Mouse (Mus musculus) heart, postnatal 0 days (tissue): ENCODE results near the gene Olfr1274-ps. TPM values are rescaled to one million over a fixed set of nuclear protein-coding genes. Genes with fewer than 3 reads are reported as not detected.
"Not testable (repeated sequence)": the region's sequence is repeated elsewhere in the genome, so short reads cannot be mapped to it uniquely, and the experiment has no call there.

Experiments
- ATAC-seq: fragments of 200-750 bp; cut with Nextera tagmentation; 2 replicates; pipeline ENCODE4 v1.8.0; 2017; ENCODE audit warnings: low read depth, moderate number of reproducible peaks, moderate library complexity; ENCODE audit not compliant: insufficient read depth
- DNase-seq: peaks from one replicate; pipeline ENCODE4 v3.0.0-alpha.2; 2016; ENCODE audit warnings: low spot score
- H3K27ac ChIP-seq: fragments of 300-500 bp; sonication (generic); 2 replicates; pipeline ENCODE4 v1.5.1; 2014; ENCODE audit warnings: low read depth, mild to moderate bottlenecking
- H3K27me3 ChIP-seq: fragments of 300-500 bp; sonication (generic); 2 replicates; pipeline ENCODE4 v1.6.1; 2014; ENCODE audit warnings: low read length, mixed read lengths; ENCODE audit not compliant: control insufficient read depth, insufficient read depth
- H3K36me3 ChIP-seq: fragments of 300-500 bp; sonication (generic); replicated peaks from 2 replicates; pipeline ENCODE4 v1.6.1; 2014; ENCODE audit warnings: low read length, mixed read lengths; ENCODE audit not compliant: control insufficient read depth, insufficient read depth
- H3K4me1 ChIP-seq: fragments of 300-500 bp; sonication (generic); 2 replicates; pipeline ENCODE4 v1.6.1; 2014; ENCODE audit warnings: antibody characterized with exemption; ENCODE audit not compliant: control insufficient read depth, insufficient read depth
- H3K4me2 ChIP-seq: fragments of 300-500 bp; sonication (generic); 2 replicates; pipeline ENCODE4 v1.6.1; 2014; ENCODE audit warnings: low read depth, mild to moderate bottlenecking, low read length, moderate library complexity
- H3K4me3 ChIP-seq: fragments of 300-500 bp; sonication (generic); 2 replicates; pipeline ENCODE4 v1.5.1; 2014; ENCODE audit warnings: low read depth, low read length
- H3K9ac ChIP-seq: fragments of 300-500 bp; sonication (generic); replicated peaks from 2 replicates; pipeline ENCODE4 v1.6.1; 2014; ENCODE audit warnings: low read depth, low read length, mixed read lengths
- H3K9me3 ChIP-seq: fragments of 300-500 bp; sonication (generic); replicated peaks from 2 replicates; pipeline ENCODE4 v1.6.1; 2016; ENCODE audit warnings: low read length; ENCODE audit not compliant: control insufficient read depth
- CTCF ChIP-seq: IDR thresholded peaks from 2 replicates; pipeline ENCODE4 v1.5.1; 2016; ENCODE audit warnings: antibody characterized with exemption, control low read depth, low read depth
- EP300 ChIP-seq: IDR thresholded peaks from 2 replicates; pipeline ENCODE4 v1.6.1; 2016; ENCODE audit warnings: antibody characterized with exemption, low read depth
- WGBS: fragments of 180-500 bp; shearing (Covaris S2); extraction: QIAGEN DNeasy Blood & Tissue Kit; methylation state at CpG from one replicate; pipeline ENCODE4 v1.1.7; 2014; 5-methylcytosine and 5-hydroxymethylcytosine counted together
- polyA plus RNA-seq: library from polyadenylated mRNA; unstranded; fragments of >200 nt; fragmentation: Nextera tagmentation; extraction: Ambion mirVana; gene quantifications from 2 replicates; pipeline ENCODE4 v1.2.1, GENCODE M21; 2015
- total RNA-seq: library from RNA; depleted of rRNA; stranded (reverse); fragments of >200 nt; gene quantifications from 2 replicates; pipeline ENCODE4 v1.2.3, GENCODE M21; 2014; ENCODE audit warnings: low replicate concordance

Olfr1274-ps gene
- total and polyA plus RNA-seq, 2 experiments from 2014 or later = not detected

GRCm38 (mm10) chr2:90428988-90429717, 30.7 kb downstream of the Olfr1274-ps start:
- H3K36me3 ChIP-seq, H3K9me3 ChIP-seq, H3K27me3 ChIP-seq, H3K4me2 ChIP-seq, H3K4me1 ChIP-seq, H3K27ac ChIP-seq, H3K9ac ChIP-seq, ATAC-seq, DNase-seq, H3K4me3 ChIP-seq: not testable (repeated sequence)
- WGBS = no CpG with 5 or more reads among the region's 11 CpGs

DNA sequence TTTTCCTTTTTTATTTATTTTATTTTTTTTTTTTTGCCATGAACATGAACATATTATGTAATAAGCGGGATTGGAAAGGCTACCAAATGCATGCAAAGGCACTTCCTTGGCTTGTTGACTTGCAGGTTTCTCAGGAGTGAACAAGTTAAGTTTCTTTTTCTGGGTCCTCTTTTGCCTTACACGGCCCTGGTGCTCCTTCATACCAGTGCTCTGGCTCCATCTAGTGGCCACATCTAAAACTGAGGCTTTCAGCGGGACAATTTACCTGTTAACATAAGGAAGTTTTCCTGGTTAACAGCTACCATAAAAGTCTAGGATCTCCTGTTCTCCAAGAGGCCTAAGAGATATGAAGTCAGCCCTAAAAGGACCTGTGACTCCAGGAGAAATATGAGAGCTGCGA, 31.3 kb downstream of the Olfr1274-ps start:
- H3K4me1 ChIP-seq, H3K27me3 ChIP-seq, H3K27ac ChIP-seq, DNase-seq, ATAC-seq, H3K4me3 ChIP-seq, H3K4me2 ChIP-seq, H3K9ac ChIP-seq, H3K36me3 ChIP-seq, H3K9me3 ChIP-seq: not testable (repeated sequence)
- no CpG with 5 or more reads among the region's 4 CpGs for WGBS

DNA sequence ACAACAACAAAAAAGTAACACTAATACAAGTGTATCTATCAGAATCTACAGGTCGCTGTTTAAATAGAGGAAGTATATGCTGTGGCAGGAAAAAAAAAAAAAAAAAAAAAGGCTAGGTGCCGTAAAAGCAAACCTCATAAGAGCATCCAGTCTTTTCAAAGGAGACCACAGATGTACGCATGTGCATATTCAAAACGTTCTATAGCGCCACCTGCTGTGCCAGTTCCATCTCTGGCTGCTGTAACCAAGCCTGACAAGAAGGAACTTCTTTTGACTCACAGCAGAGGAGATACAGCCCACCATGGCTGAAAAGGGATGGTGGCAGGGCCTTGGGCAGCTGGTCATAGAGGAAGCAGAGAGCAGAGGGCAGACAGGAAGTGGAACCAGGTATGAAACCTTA, 39.0 kb downstream of the Olfr1274-ps start:
- not testable (repeated sequence) for H3K4me3 ChIP-seq, DNase-seq, ATAC-seq, H3K36me3 ChIP-seq, H3K27ac ChIP-seq, H3K4me1 ChIP-seq, H3K4me2 ChIP-seq, H3K27me3 ChIP-seq, H3K9me3 ChIP-seq, H3K9ac ChIP-seq
- 81% methylated on average over 1 of the region's 5 CpGs for WGBS

GRCm38 (mm10) chr2:90440169-90440568, 41.7 kb downstream of the Olfr1274-ps start:
- H3K27ac ChIP-seq, H3K4me3 ChIP-seq, H3K9me3 ChIP-seq, H3K9ac ChIP-seq, ATAC-seq, H3K4me2 ChIP-seq, H3K36me3 ChIP-seq, H3K27me3 ChIP-seq, H3K4me1 ChIP-seq, DNase-seq: not testable (repeated sequence)

DNA sequence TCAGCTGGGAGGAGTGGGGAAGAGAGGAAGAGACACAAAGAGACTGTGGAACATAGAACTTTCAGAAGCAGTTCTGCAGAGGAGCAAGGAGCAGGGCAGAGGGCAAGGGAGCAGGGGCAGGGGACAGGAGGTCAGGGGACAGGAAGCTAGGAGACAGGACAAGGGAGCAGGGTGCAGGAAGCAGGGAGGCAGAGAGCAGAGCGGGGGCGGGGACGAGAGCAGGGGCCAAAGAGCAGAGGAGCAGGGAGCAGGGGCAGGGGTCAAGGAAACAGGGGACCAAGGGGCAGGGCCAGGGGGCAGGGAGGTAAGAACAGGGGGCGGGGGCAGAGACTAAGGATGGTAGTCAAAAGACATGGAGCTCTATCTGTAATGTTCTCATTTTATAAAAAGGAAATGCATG, 43.3 kb downstream of the Olfr1274-ps start:
- H3K27ac ChIP-seq, H3K4me1 ChIP-seq, H3K9me3 ChIP-seq, DNase-seq, H3K9ac ChIP-seq, H3K4me3 ChIP-seq, H3K27me3 ChIP-seq, H3K4me2 ChIP-seq, ATAC-seq, H3K36me3 ChIP-seq: not testable (repeated sequence)
- 57% methylated on average over 4 of the region's 4 CpGs for WGBS

DNA sequence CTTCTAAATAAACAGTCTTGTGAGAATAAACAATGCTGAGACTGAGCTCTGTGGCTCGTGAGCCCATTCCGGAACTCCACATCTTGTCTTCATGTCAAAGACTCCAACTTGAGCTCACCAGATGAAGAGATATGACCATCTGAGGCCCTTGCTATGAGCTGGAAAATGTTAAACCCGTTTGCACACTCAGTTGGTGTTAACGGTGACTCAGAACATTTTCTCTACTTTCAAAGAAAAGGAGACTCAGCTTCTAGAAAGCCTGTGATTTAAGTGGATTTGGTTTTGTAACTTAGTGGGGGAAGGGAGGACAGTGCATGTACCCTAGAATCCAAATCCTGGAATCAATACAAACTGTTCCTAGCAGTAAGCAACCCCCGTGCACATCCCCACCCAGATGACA, 45.3 kb downstream of the Olfr1274-ps start:
- H3K27me3 ChIP-seq = no peaks in the 10 kb centered on the region
- TF ChIP-seq CTCF = no peak
- TF ChIP-seq EP300 = no peak
- H3K4me2 ChIP-seq = no peak overlapping the region
- no peak for ATAC-seq
- H3K27ac ChIP-seq = no peak overlapping the region
- no peak overlapping the region for H3K9ac ChIP-seq
- 74% methylated on average over 5 of the region's 5 CpGs for WGBS
- H3K4me3 ChIP-seq = no peak overlapping the region
- H3K36me3 ChIP-seq = no peaks in the 10 kb centered on the region
- no peak for DNase-seq
- no peaks in the 10 kb centered on the region for H3K4me1 ChIP-seq
- no peaks in the 10 kb centered on the region for H3K9me3 ChIP-seq
